Mouse (Mus musculus): ENCODE measurements around the gene Pfdn2. TPM values are rescaled to one million over a fixed set of nuclear protein-coding genes. Genes with fewer than 3 reads are reported as not detected.

Pfdn2 gene
- polyA plus RNA-seq, 1 experiment from 2014 or later = 66.1 TPM

DNA sequence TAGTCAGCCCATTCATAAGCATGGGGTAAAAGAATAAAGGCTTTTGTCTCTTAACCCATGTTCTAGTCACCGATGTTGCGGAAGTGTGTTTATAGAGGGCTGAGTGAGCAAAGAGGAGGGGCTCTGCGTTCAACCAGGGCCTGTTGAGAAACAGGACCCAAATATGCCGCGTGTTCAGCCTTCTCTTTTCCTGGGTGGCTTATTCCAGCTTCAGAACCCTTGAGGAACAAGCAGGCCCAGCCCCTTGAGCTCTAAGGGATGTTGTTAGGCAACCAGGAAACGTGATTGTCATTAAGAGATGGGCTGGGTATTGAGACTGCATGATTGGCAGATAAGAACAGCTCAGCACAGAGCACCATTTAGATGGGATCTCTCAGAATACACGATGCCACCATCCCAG lies 20.5 kb downstream of the Pfdn2 start:
- Histone ChIP-seq H3K4me2 (replicated peaks) (no peak overlapping the region), H3K27ac (no peak overlapping the region), H3K27me3 (ENCODE audit: control insufficient read depth, insufficient read depth, low read length) (no peaks in the 10 kb centered on the region), H3K4me3 (replicated peaks; ENCODE audit: low read length) (no peak overlapping the region), H3K4me1 (replicated peaks; ENCODE audit: control insufficient read depth, insufficient read depth, low read length) (peaks cover 5% of the 10 kb centered on the region), H3K9me3 (ENCODE audit: control insufficient read depth, low read length) (no peaks in the 10 kb centered on the region), H3K36me3 (replicated peaks; ENCODE audit: control insufficient read depth, insufficient read depth) (no peaks in the 10 kb centered on the region), H3K9ac (no peak overlapping the region)
- ATAC-seq (ENCODE audit: low FRiP score) = no peak
- no peak for DNase-seq (ENCODE audit: low spot score)
- 70% methylated on average over 7 of the region's 7 CpGs for WGBS

DNA sequence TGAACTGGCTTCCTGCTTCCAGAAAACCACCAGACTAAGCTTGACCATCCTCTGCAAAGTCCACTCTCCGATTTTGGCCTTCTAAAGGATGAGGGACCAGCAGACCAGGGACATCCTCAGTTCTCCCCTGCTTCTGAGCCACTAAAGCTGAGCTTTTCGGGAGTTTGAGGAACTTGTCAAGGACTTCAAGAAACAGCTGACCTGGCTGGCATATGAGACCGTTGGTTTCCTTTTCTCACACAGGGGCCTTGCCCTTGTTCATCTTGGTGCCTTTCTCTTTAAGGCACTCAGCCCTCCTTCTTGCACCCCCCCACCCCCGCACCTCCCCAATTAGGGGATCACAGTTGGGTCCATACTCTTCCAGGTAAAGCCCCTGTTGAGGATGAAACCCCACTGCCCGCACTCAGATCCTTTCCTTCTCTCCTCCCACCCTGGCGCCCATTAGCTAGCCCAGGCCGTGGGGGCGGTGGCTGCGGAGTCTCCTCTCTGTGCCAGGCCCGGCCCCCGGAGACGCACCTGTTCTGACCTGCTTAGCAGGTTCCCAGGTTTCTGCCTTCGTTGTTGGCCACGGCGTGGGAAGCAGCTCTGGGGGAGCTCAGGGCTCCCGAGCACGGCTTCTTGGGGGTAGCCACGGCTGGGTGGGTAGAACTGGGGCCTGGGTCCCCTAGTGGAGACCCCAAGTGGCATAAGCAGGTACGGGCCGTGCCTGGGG lies 24.5 kb downstream of the Pfdn2 start, which contains the start of gene Nectin4:
Nectin4 (plus strand) TSS at position 255 of the 712 bp plus-strand sequence.
- Histone ChIP-seq H3K4me2 (replicated peaks) (no peak within 1 kb of the TSS), H3K4me1 (replicated peaks; ENCODE audit: control insufficient read depth, insufficient read depth, low read length) (no peaks in the 10 kb centered on the region), H3K9ac (no peak within 1 kb of the TSS), H3K27me3 (ENCODE audit: control insufficient read depth, insufficient read depth, low read length) (no peaks in the 10 kb centered on the region), H3K27ac (no peak within 1 kb of the TSS), H3K36me3 (replicated peaks; ENCODE audit: control insufficient read depth, insufficient read depth) (no peaks in the 10 kb centered on the region), H3K4me3 (replicated peaks; ENCODE audit: low read length) (no peak within 1 kb of the TSS), H3K9me3 (ENCODE audit: control insufficient read depth, low read length) (no peaks in the 10 kb centered on the region)
- DNase-seq (ENCODE audit: low spot score) = no peak
- WGBS = 41% methylated on average over 20 of the region's 20 CpGs
- no peak for ATAC-seq (ENCODE audit: low FRiP score)

DNA sequence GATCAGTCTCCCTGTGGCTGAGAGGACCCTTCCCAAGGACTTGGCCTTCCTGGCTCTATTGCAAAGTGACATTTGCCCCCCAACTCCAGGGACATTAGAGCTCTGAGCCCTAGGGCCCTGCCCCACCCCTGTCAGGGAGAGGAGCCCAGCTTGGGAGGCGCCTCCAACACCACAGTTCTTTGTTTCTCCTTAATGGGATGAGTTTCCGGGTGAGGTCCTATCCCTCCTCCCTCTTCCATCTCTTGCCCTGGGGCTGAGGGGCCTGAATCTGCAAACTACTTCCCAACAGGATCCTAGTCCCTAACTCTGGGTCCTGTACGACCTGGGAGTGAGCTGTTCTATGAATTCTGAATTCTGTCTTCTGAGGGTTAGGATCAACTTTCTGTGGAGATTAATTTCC lies 27.4 kb downstream of the Pfdn2 start:
- no peak overlapping the region for H3K27ac ChIP-seq
- WGBS = 50% methylated on average over 3 of the region's 3 CpGs
- no peak overlapping the region for H3K9ac ChIP-seq
- no peak for ATAC-seq (ENCODE audit: low FRiP score)
- H3K4me1 ChIP-seq (replicated peaks; ENCODE audit: control insufficient read depth, insufficient read depth, low read length) = no peaks in the 10 kb centered on the region
- H3K9me3 ChIP-seq (ENCODE audit: control insufficient read depth, low read length) = no peaks in the 10 kb centered on the region
- no peaks in the 10 kb centered on the region for H3K27me3 ChIP-seq (ENCODE audit: control insufficient read depth, insufficient read depth, low read length)
- no peak overlapping the region for H3K4me2 ChIP-seq (replicated peaks)
- H3K36me3 ChIP-seq (replicated peaks; ENCODE audit: control insufficient read depth, insufficient read depth) = no peaks in the 10 kb centered on the region
- H3K4me3 ChIP-seq (replicated peaks; ENCODE audit: low read length) = no peak overlapping the region
- no peak for DNase-seq (ENCODE audit: low spot score)

DNA sequence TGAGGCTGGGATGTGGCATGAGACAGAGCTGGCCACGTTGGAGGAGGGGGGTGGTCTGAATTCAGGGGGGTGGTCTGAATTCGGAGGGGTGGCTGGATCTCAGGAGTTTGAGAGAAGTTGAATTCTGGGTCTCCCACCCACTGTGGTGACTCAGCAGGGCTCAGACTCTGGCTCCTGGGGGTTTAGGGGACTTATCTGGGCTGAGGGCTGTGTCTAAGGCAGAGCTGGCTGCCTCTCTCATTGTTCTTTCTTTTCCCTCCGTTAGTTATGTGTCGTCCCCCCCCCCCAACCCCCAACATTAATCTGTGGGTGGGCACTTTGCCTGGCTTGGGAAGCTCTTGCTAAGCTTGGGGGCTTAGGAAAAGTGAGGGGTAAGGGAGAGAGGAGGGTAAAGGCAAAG lies 28.5 kb downstream of the Pfdn2 start:
- ATAC-seq (ENCODE audit: low FRiP score) (no peak), DNase-seq (ENCODE audit: low spot score) (no peak)
- no peak overlapping the region for H3K27ac ChIP-seq
- no peak overlapping the region for H3K4me2 ChIP-seq (replicated peaks)
- WGBS = 2% methylated on average over 4 of the region's 4 CpGs
- no peaks in the 10 kb centered on the region for H3K27me3 ChIP-seq (ENCODE audit: control insufficient read depth, insufficient read depth, low read length)
- no peaks in the 10 kb centered on the region for H3K9me3 ChIP-seq (ENCODE audit: control insufficient read depth, low read length)
- H3K36me3 ChIP-seq (replicated peaks; ENCODE audit: control insufficient read depth, insufficient read depth) = no peaks in the 10 kb centered on the region
- H3K4me3 ChIP-seq (replicated peaks; ENCODE audit: low read length) = no peak overlapping the region
- H3K9ac ChIP-seq = no peak overlapping the region
- H3K4me1 ChIP-seq (replicated peaks; ENCODE audit: control insufficient read depth, insufficient read depth, low read length) = no peaks in the 10 kb centered on the region

DNA sequence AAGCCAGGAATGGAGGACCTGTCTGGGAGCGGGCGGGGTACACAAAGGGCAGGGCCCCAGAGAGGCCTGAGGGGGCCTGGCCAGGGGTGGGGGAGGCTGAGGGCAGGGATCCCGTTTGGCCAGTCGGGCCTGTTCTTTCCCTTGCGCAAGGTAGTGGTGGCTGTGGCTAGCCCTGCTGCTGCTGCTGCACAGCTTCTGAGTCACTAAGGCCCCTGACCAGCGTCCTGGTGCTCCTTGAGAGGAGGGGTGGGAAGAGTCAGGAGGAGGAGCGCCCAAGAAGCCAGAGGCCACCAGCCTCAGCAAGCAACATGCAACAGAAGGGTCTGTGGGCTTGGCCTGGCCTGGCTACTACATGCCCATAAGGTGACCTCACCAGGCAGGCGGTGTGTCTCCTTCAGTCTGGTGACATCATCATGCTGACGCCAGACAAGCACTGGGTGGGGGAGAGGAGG lies 30.2 kb downstream of the Pfdn2 start:
- 67% methylated on average over 9 of the region's 9 CpGs for WGBS
- DNase-seq (ENCODE audit: low spot score) = no peak

DNA sequence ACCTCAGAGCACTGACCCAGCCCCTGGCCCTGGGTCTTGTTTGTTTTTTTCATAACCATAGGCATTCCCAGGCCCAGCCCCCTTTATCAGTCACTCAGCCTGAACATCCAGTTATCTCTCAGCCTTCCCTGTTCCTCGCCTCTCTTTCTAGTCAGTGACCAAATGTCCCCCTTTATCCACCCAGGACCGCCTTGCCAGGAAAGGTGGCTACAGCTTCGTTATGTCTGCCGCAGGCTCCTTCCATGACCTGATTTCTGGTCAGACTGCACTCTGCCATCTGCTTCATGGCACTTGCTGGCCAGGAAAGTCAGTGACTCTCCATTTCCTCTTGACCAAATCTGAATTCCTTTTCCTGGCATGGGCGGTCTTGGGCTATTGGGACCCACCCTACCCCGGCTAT lies 32.8 kb downstream of the Pfdn2 start:
- WGBS = 92% methylated on average over 6 of the region's 6 CpGs
- no peak overlapping the region for H3K27ac ChIP-seq
- ATAC-seq (ENCODE audit: low FRiP score) = no peak
- H3K9me3 ChIP-seq (ENCODE audit: control insufficient read depth, low read length) = no peaks in the 10 kb centered on the region
- H3K4me2 ChIP-seq (replicated peaks) = no peak overlapping the region
- H3K4me1 ChIP-seq (replicated peaks; ENCODE audit: control insufficient read depth, insufficient read depth, low read length) = peaks cover 4% of the 10 kb centered on the region; the same call in 1 of the 2 replicates
- no peaks in the 10 kb centered on the region for H3K36me3 ChIP-seq (replicated peaks; ENCODE audit: control insufficient read depth, insufficient read depth)
- DNase-seq (ENCODE audit: low spot score) = no peak
- H3K27me3 ChIP-seq (ENCODE audit: control insufficient read depth, insufficient read depth, low read length) = 0 out of 2 replicates have a peak, but pooled peaks cover 5% of the 10 kb centered on the region
- H3K9ac ChIP-seq = no peak overlapping the region
- H3K4me3 ChIP-seq (replicated peaks; ENCODE audit: low read length) = no peak overlapping the region

More for the DNA sequence above, 30.2 kb downstream of the Pfdn2 start:
- Histone ChIP-seq H3K4me1 (replicated peaks; ENCODE audit: control insufficient read depth, insufficient read depth, low read length) (peaks cover 4% of the 10 kb centered on the region; the same call in 1 of the 2 replicates), H3K27ac (no peak overlapping the region), H3K36me3 (replicated peaks; ENCODE audit: control insufficient read depth, insufficient read depth) (no peaks in the 10 kb centered on the region), H3K9ac (no peak overlapping the region), H3K27me3 (ENCODE audit: control insufficient read depth, insufficient read depth, low read length) (0 out of 2 replicates have a peak, but pooled peaks cover 2% of the 10 kb centered on the region), H3K4me3 (replicated peaks; ENCODE audit: low read length) (no peak overlapping the region), H3K9me3 (ENCODE audit: control insufficient read depth, low read length) (no peaks in the 10 kb centered on the region), H3K4me2 (replicated peaks) (no peak overlapping the region)
- no peak for ATAC-seq (ENCODE audit: low FRiP score)

GRCm38 (mm10) chr1:171379935-171380599 lies 34.6 kb downstream of the Pfdn2 start:
- H3K9me3 ChIP-seq (ENCODE audit: control insufficient read depth, low read length) = no peaks in the 10 kb centered on the region
- WGBS = 2% methylated on average over 31 of the region's 31 CpGs

DNA sequence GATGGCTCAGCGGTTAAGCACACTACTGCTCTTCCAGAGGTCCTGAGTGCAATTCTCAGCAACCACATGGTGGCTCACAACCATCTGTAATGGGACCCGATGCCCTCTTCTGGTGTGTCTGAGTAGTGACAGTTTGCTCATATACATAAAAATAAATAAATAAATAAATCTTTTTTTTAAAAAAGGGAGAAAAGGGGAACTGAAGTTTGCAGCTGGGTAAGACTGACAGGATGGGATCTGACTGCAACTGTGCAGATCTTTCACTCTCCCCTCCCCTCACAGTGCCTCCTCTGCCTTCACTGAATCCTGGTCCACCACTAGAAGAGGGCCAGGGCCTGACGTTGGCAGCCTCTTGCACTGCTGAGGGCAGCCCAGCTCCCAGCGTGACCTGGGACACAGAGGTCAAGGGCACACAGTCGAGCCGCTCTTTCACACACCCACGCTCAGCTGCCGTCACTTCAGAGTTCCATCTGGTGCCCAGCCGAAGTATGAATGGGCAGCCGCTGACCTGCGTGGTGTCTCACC lies 36.7 kb downstream of the Pfdn2 start:
- Histone ChIP-seq H3K27me3 (ENCODE audit: control insufficient read depth, insufficient read depth, low read length) (0 out of 2 replicates have a peak, but pooled peaks cover 5% of the 10 kb centered on the region), H3K27ac (no peak overlapping the region), H3K9ac (no peak overlapping the region), H3K4me2 (replicated peaks) (no peak overlapping the region), H3K4me1 (replicated peaks; ENCODE audit: control insufficient read depth, insufficient read depth, low read length) (peaks cover 4% of the 10 kb centered on the region; the same call in 1 of the 2 replicates), H3K36me3 (replicated peaks; ENCODE audit: control insufficient read depth, insufficient read depth) (no peaks in the 10 kb centered on the region), H3K4me3 (replicated peaks; ENCODE audit: low read length) (no peak overlapping the region), H3K9me3 (ENCODE audit: control insufficient read depth, low read length) (no peaks in the 10 kb centered on the region)
- WGBS = 77% methylated on average over 11 of the region's 11 CpGs
- no peak for ATAC-seq (ENCODE audit: low FRiP score)
- DNase-seq (ENCODE audit: low spot score) = no peak

More at GRCm38 (mm10) chr1:171379935-171380599, 34.6 kb downstream of the Pfdn2 start:
- Histone ChIP-seq H3K4me3 (replicated peaks; ENCODE audit: low read length) (peak overlapping the region; percentile 28), H3K9ac (peak overlapping the region; percentile 47), H3K27ac (peak overlapping the region; percentile 45; the same call in 1 of the 2 replicates), H3K4me1 (replicated peaks; ENCODE audit: control insufficient read depth, insufficient read depth, low read length) (peaks cover 4% of the 10 kb centered on the region; the same call in 1 of the 2 replicates), H3K36me3 (replicated peaks; ENCODE audit: control insufficient read depth, insufficient read depth) (no peaks in the 10 kb centered on the region), H3K4me2 (replicated peaks) (peak overlapping the region; percentile 50), H3K27me3 (ENCODE audit: control insufficient read depth, insufficient read depth, low read length) (0 out of 2 replicates have a peak, but pooled peaks cover 5% of the 10 kb centered on the region)
- ATAC-seq (ENCODE audit: low FRiP score) = peak; percentile 71
- DNase-seq (ENCODE audit: low spot score) = peak; percentile 78

DNA sequence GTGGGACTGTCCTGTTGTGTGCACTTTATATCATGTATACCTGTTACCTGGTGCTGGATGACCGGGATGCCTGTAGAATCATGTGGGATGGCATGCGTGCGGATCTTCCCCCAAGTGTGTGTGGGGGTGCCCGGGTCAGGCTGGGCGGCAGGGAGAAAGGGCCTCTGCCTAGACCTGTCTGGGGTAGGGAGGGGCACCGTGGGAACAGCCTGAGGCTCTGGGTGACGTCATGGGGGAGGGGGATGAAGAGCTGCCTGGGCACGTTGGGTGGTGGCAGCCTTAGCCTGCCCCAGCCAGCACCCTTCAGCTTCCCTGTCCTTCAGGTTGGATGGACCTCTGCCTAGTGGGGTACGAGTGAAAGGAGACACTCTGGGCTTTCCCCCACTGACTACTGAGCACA lies 38.9 kb downstream of the Pfdn2 start:
- 75% methylated on average over 9 of the region's 9 CpGs for WGBS

More for the DNA sequence above, 38.9 kb downstream of the Pfdn2 start:
- 0 out of 2 replicates have a peak, but pooled peaks cover 5% of the 10 kb centered on the region for H3K27me3 ChIP-seq (ENCODE audit: control insufficient read depth, insufficient read depth, low read length)
- H3K4me3 ChIP-seq (replicated peaks; ENCODE audit: low read length) = no peak overlapping the region
- H3K4me2 ChIP-seq (replicated peaks) = no peak overlapping the region
- no peak for ATAC-seq (ENCODE audit: low FRiP score)
- no peak overlapping the region for H3K27ac ChIP-seq
- H3K36me3 ChIP-seq (replicated peaks; ENCODE audit: control insufficient read depth, insufficient read depth) = no peaks in the 10 kb centered on the region
- H3K4me1 ChIP-seq (replicated peaks; ENCODE audit: control insufficient read depth, insufficient read depth, low read length) = peaks cover 4% of the 10 kb centered on the region; the same call in 1 of the 2 replicates
- no peak for DNase-seq (ENCODE audit: low spot score)
- no peaks in the 10 kb centered on the region for H3K9me3 ChIP-seq (ENCODE audit: control insufficient read depth, low read length)
- no peak overlapping the region for H3K9ac ChIP-seq

Measured in hindbrain, embryonic 14.5 days (tissue).